Comparison of ENCODE assay signal across 19 mouse cellular contexts in genomic region chr1:143766238-143766637, GRCm38 (mm10). TPM values are rescaled to one million over a fixed set of nuclear protein-coding genes. Genes with fewer than 3 reads are reported as not detected.
DNase-seq lines count a peak whose midpoint lies in the region; ATAC-seq lines count a peak whose summit lies in the region.
"Had no signal": no experiment of that assay in that cellular context is flagged by ENCODE, and none has a peak within 500 bp of the region (broad histone marks: within the 10 kb centered on the region; RNA-seq: fewer than 3 reads in every experiment).

No protein-coding gene starts in this region.

- peak; percentile 78 for DNase-seq in heart, adult 11 months
- DNase-seq in heart, postnatal 36 days: no peak
- no peak for DNase-seq in left cerebral cortex, adult 11 months (ENCODE audit: low spot score)
- DNase-seq in natural killer cell, adult 2 months (ENCODE audit: low spot score in 2 of 2): no peak
- DNase-seq: adrenal gland, adult 8-10 months; adrenal gland, postnatal 14 days; adrenal gland, postnatal 36 days; B cell, adult 2 months; cerebellum, adult 11-12 months; cerebellum, adult 2 months; cerebellum, adult 9-10 months; cerebellum, postnatal 10 days; cerebellum, postnatal 25 days; embryo, embryonic 11 days had no signal

- intact Hi-C loops in heart, postnatal 36 days (cut with DNase I): no loop called here

- ATAC-seq in erythroid progenitor cell, adult 5-6 weeks (replicated peaks; ENCODE audit: low FRiP score, poor library complexity, severe bottlenecking): 0 out of 2 replicates have a peak, but pooled peaks have one; percentile 14
- ATAC-seq: activated CD4-positive, CD25-positive, alpha-beta regulatory T cell, adult 4 months; CD4-positive, CD25-positive, alpha-beta regulatory T cell, adult 4 months; forebrain, embryonic 14.5 days; forebrain, embryonic 16.5 days had no signal

RNA-seq across cellular contexts. Expression of gene Trove2, which starts 10.6 kb away (rescaled TPM):
- 1 to 10 TPM; 7.9 to 9.6 TPM for total RNA-seq in heart, postnatal 36 days (2021)
- total RNA-seq in erythroid progenitor cell, adult 5-6 weeks (2015; ENCODE audit: low replicate concordance): 0.72 TPM in 1 of 2 replicates, not detected in the other
- total RNA-seq in erythroid progenitor cell, adult 5-6 weeks (2017; ENCODE audit: low replicate concordance): 0.51 TPM in 1 of 2 replicates, not detected in the other

RNA-seq across cellular contexts. Expression of gene Uchl5, which starts 10.8 kb away (rescaled TPM):
- total RNA-seq in heart, postnatal 36 days (2021): 10 to 100 TPM; 17.0 to 18.4 TPM
- total RNA-seq in erythroid progenitor cell, adult 5-6 weeks (2015; ENCODE audit: low replicate concordance): 50.5 and 64.1 TPM in 2 replicates
- total RNA-seq in erythroid progenitor cell, adult 5-6 weeks (2017; ENCODE audit: low replicate concordance): 42.4 and 126 TPM in 2 replicates

RNA-seq across cellular contexts. Expression of gene Glrx2, which starts 50.1 kb away (rescaled TPM):
- 10 to 100 TPM; 81.7 to 87.3 TPM for total RNA-seq in heart, postnatal 36 days (2021)
- 16.3 and 28.5 TPM in 2 replicates for total RNA-seq in erythroid progenitor cell, adult 5-6 weeks (2015; ENCODE audit: low replicate concordance)
- total RNA-seq in erythroid progenitor cell, adult 5-6 weeks (2017; ENCODE audit: low replicate concordance): 8.2 and 19.1 TPM in 2 replicates

Comparison
In these comparisons a context has a peak if more than half of its experiments do, and no peak if none do; other contexts are left out.
1. RNA of gene Trove2, which starts 10.6 kb away (total RNA-seq): 7.9 to 9.6 TPM in heart, postnatal 36 days; 0.51 to 0.72 TPM in erythroid progenitor cell, adult 5-6 weeks; every median in the first group is over 4 times any median in the second.